Mouse (Mus musculus) urinary bladder, adult 18-20 months (tissue): Measurements from ENCODE around the gene Gpatch2.

Experiments used
- DNase-seq, 2 experiments: peaks; one replicate each; pipeline ENCODE4 v3.0.0; 2022; ENCODE audit warnings: low spot score in 2 of 2, mixed read lengths in 2 of 2

Gpatch2 gene

DNA sequence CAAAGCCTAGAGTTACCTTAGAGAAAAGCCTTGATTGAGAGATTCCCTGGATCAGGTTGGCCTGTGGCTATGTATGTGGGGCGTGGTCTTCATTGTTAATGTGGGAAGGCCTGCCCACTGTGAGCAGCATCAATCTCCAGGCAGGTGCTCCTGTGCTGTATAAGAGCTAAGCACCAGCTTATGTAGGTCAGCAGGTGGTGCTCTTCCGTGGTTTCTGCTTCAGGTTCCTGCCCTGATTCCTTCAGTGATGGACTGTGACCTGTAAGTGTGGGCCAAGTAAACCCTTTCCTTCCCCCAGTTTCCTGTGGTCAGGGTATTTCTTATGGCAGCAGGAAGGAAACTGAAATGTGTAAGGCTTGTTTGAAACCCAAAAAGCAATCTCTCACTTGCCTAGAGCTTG, 151.5 kb downstream of the Gpatch2 start:
- DNase-seq, result no peak

DNA sequence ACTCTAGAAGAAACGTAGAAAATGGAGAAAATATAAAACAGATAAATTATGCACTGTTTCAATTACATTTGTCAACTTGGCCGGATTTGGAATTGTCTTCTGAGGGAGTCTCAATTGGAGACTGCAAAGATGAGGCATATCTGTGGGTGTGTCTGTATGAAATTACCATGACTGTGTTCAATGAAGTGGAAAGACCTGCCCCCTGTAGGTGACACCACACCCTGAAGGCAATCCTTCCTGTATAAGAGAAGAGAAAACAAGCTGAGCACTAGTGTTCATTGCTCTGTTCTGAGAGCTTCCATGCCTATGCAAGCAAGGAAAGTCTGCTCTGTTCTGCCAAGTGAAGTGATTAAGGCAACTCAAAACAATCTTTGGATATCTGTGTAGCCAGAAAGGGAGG, 153.7 kb downstream of the Gpatch2 start:
- no peak for DNase-seq

DNA sequence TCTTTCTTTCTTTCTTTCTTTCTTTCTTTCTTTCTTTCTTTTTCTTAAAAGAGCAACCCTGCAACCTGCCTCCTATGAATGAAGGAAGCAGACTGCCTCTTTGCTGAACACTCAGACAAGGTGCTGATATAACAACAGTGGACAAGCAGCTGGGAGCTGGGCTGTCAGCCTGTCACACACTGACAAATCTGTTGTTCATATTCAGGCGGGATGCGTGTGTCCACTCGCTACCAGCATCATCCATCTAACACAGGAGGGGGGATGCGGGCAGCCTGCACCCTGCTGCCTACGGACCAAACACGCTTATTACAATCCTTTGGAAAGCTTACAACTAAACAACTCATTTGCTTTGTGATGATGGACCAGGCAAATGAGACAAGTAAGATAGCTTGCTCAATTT, 158.2 kb downstream of the Gpatch2 start:
- DNase-seq, result no peak

DNA sequence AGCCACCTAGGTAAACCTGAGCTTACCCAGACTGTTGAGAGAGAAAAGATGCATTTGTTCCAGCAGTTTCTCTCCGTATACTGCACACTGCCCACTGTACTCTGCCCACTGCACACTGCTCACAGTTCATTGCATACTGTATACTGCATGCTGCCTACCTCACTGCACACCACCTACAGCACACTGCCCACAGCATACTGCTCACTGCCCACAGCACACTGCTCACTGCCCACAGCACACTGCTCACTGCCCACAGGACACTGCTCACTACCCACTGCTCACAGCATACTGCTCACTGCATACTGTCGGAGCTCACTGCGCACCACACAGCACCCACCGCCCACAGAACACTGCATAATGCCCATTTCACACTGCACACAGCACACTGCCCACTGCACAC, 159.1 kb downstream of the Gpatch2 start:
- no peak for DNase-seq

DNA sequence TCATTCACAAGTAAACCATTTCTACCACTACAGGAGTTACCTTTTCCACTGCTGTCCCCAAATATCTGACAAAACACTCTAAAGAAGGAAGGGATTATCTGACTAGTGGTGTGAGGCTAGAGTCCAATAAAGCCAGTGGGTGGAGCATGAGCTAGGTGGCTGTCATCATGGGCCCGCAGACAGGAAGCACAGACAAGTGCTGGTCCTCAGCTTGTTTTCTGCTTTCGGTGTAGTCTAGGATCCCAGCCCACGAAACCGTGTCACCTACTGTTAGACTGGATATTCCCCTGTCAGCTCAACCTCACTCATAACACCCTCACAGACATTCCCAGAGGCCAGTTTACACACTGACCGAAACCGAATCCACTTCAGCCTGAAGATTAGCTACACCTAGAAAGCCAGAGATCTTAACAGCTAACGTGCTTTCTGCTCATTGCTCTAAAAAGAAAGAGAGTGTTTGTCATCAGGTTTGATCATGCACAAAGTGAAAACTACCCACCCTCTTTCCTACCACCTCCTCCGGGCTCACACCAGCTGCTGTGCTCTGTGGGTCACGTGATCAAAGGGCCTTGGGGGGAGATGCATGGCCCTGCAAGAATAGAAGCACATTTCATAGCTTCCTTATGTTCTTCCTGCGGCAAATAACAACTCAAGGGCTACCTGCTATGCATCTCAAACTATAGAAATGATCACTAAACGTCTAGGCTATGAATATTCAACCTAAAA, 161.8 kb downstream of the Gpatch2 start:
- no peak for DNase-seq

DNA sequence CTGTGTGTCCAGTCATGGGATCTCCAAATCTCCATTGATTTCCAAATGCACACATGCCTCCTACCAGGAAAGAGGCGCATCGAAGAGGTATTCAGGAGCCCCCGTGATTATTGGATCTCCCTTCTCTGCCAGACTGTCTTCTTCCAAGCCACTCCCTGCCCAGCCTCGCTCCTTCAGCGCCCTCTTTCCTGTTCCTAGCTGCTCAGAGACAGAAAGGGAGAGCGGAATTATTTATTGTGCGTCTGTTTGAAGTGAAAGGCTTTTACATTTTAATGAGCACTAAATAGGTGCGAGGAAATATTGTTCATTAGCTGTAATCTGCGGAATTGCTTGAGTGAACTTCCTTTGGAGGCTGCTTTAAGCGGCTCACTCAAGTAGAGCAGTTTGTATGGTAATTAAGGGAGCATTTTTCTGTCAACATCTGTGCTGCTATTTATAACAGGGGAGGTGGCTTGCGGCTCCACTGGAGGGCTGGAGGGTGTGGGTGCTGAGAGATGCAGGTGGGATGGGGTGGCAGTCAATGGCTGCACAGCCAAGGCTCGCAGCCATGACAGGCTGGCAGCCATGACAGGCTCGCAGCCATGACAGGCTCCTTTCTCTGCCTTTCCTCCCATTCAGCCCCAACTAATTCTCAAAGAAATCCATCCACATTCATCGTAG, 162.7 kb downstream of the Gpatch2 start:
- DNase-seq, result no peak

DNA sequence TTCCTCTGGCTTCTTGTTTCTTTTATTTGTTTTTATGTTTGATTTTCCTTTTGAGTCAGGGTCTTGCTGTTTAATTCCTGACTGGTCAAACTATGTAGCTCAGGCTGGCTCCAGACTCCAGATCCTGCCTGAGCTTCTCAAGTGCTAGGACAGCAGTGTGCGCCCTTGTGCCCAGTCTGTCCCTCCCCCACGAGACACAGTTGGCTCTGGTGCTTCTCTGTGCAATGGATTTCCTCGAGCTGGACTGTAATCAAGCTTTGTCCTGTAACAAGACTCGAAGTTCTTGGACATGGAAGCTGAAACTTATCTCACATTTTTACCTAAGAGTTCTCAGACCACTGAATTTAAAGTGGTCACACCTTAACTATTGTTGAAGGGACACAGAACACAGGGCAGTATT, 174.2 kb downstream of the Gpatch2 start:
- no peak for DNase-seq

DNA sequence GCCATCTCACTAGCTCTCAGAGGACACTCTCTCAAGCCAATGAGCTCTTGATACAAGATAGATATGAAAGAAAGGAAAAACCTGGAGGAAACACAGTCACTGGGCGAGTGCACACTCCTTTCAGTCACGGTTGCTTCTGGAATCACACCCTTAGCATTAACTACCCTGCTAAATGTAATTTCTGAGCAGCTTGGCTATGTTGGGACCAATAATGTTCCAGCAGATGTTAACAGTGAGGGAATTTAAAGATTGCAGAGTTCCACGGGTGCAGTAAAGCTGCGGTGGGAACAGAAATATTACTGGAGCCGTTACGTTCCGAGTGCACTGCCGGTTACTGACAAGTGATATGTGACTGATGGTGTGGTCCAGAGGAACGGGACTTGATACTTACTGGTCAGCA, 185.5 kb downstream of the Gpatch2 start:
- no peak for DNase-seq
